Mouse (Mus musculus) liver, embryonic 16.5 days (tissue): Measurements from ENCODE around the gene Galnt3. TPM values are rescaled to one million over a fixed set of nuclear protein-coding genes. Genes with fewer than 3 reads are reported as not detected.

Experiments used
- ATAC-seq: fragments of 200-750 bp; cut with Nextera tagmentation; 2 replicates; pipeline ENCODE4 v1.8.0; 2017; ENCODE audit warnings: low read depth, mild to moderate bottlenecking, moderate number of reproducible peaks, moderate library complexity
- H3K27ac ChIP-seq: fragments of 300-500 bp; sonication (generic); 2 replicates; pipeline ENCODE4 v1.5.1; 2014; ENCODE audit warnings: mild to moderate bottlenecking, low read length
- H3K27me3 ChIP-seq: fragments of 300-500 bp; sonication (generic); 2 replicates; pipeline ENCODE4 v1.6.1; 2014; ENCODE audit warnings: low read depth, low read length, mixed read lengths; ENCODE audit not compliant: control insufficient read depth, insufficient read depth
- H3K36me3 ChIP-seq: fragments of 300-500 bp; sonication (generic); 2 replicates; pipeline ENCODE4 v1.6.1; 2014; ENCODE audit warnings: mild to moderate bottlenecking; ENCODE audit not compliant: control insufficient read depth, insufficient read depth
- H3K4me1 ChIP-seq: fragments of 300-500 bp; sonication (generic); 2 replicates; pipeline ENCODE4 v1.6.1; 2014; ENCODE audit warnings: low read depth, low read length, mixed read lengths; ENCODE audit not compliant: control insufficient read depth
- H3K4me2 ChIP-seq: fragments of 300-500 bp; sonication (generic); 2 replicates; pipeline ENCODE4 v1.6.1; 2014; ENCODE audit warnings: low read depth, low read length, mixed read lengths
- H3K4me3 ChIP-seq: fragments of 300-500 bp; sonication (generic); 2 replicates; pipeline ENCODE4 v1.5.1; 2014; ENCODE audit warnings: low read depth, mild to moderate bottlenecking, low read length
- H3K9ac ChIP-seq: fragments of 300-500 bp; sonication (generic); 2 replicates; pipeline ENCODE4 v1.6.1; 2014; ENCODE audit warnings: low read depth, low read length
- H3K9me3 ChIP-seq: fragments of 300-500 bp; sonication (generic); replicated peaks from 2 replicates; pipeline ENCODE4 v1.6.1; 2016; ENCODE audit warnings: low read length; ENCODE audit not compliant: control insufficient read depth
- WGBS: fragments of 180-500 bp; shearing (Covaris S2); extraction: QIAGEN DNeasy Blood & Tissue Kit; methylation state at CpG from one replicate; pipeline ENCODE4 v1.1.7; 2014; ENCODE audit not compliant: insufficient replicate concordance; 5-methylcytosine and 5-hydroxymethylcytosine counted together
- polyA plus RNA-seq: library from polyadenylated mRNA; unstranded; fragments of >200 nt; fragmentation: Nextera tagmentation; extraction: Ambion mirVana; gene quantifications from 2 replicates; pipeline ENCODE4 v1.2.1, GENCODE M21; 2015

Galnt3 gene
- polyA plus RNA-seq, 1 experiment from 2014 or later = 0.74 TPM

GRCm38 (mm10) chr2:66146473-66146872, 21.7 kb upstream of the Galnt3 start:
- ATAC-seq = no peak
- Histone ChIP-seq H3K27me3 (no peaks in the 10 kb centered on the region), H3K27ac (no peak overlapping the region), H3K36me3 (no peaks in the 10 kb centered on the region), H3K4me1 (no peaks in the 10 kb centered on the region), H3K4me2 (no peak overlapping the region), H3K9me3 (no peaks in the 10 kb centered on the region), H3K9ac (no peak overlapping the region), H3K4me3 (no peak overlapping the region)
- 59% methylated on average over 4 of the region's 4 CpGs for whole genome bisulfite sequencing

GRCm38 (mm10) chr2:66144770-66145169, 20.0 kb upstream of the Galnt3 start:
- 19% methylated on average over 5 of the region's 5 CpGs for WGBS
- H3K36me3 ChIP-seq = no peaks in the 10 kb centered on the region
- no peaks in the 10 kb centered on the region for H3K27me3 ChIP-seq
- H3K9ac ChIP-seq = no peak overlapping the region
- no peaks in the 10 kb centered on the region for H3K4me1 ChIP-seq
- H3K4me3 ChIP-seq = no peak overlapping the region
- H3K27ac ChIP-seq = no peak overlapping the region
- ATAC-seq = no peak
- no peaks in the 10 kb centered on the region for H3K9me3 ChIP-seq
- H3K4me2 ChIP-seq = no peak overlapping the region

- H3K27ac ChIP-seq = no peak overlapping the region
- H3K36me3 ChIP-seq = no peaks in the 10 kb centered on the region
- no peak overlapping the region for H3K4me2 ChIP-seq
- WGBS = 70% methylated on average over 4 of the region's 4 CpGs
- no peak for ATAC-seq
- no peaks in the 10 kb centered on the region for H3K4me1 ChIP-seq
- no peak overlapping the region for H3K9ac ChIP-seq
- no peak overlapping the region for H3K4me3 ChIP-seq
- no peaks in the 10 kb centered on the region for H3K27me3 ChIP-seq
- no peaks in the 10 kb centered on the region for H3K9me3 ChIP-seq
Observed at GRCm38 (mm10) chr2:66143284-66143683, 18.5 kb upstream of the Galnt3 start.

- ATAC-seq = no peak
- no peaks in the 10 kb centered on the region for H3K36me3 ChIP-seq
- no peaks in the 10 kb centered on the region for H3K27me3 ChIP-seq
- WGBS = 56% methylated on average over 2 of the region's 2 CpGs
- no peak overlapping the region for H3K4me2 ChIP-seq
- H3K4me3 ChIP-seq = no peak overlapping the region
- no peaks in the 10 kb centered on the region for H3K9me3 ChIP-seq
- no peak overlapping the region for H3K27ac ChIP-seq
- no peaks in the 10 kb centered on the region for H3K4me1 ChIP-seq
- H3K9ac ChIP-seq = no peak overlapping the region
Observed at GRCm38 (mm10) chr2:66142711-66143110, 17.9 kb upstream of the Galnt3 start.

- no peak overlapping the region for H3K4me3 ChIP-seq
Observed at GRCm38 (mm10) chr2:66142268-66142667, 17.5 kb upstream of the Galnt3 start.

GRCm38 (mm10) chr2:66140246-66140645, 15.5 kb upstream of the Galnt3 start:
- ATAC-seq = no peak
- Histone ChIP-seq H3K4me3 (no peak overlapping the region), H3K4me2 (no peak overlapping the region), H3K9me3 (no peaks in the 10 kb centered on the region), H3K27ac (no peak overlapping the region), H3K27me3 (no peaks in the 10 kb centered on the region), H3K9ac (no peak overlapping the region), H3K4me1 (no peaks in the 10 kb centered on the region), H3K36me3 (no peaks in the 10 kb centered on the region)
- 52% methylated on average over 4 of the region's 4 CpGs for WGBS

More at GRCm38 (mm10) chr2:66142268-66142667, 17.5 kb upstream of the Galnt3 start:
- no peak overlapping the region for H3K27ac ChIP-seq
- 52% methylated on average over 2 of the region's 2 CpGs for WGBS
- H3K4me2 ChIP-seq = no peak overlapping the region
- no peaks in the 10 kb centered on the region for H3K4me1 ChIP-seq
- H3K27me3 ChIP-seq = no peaks in the 10 kb centered on the region
- no peaks in the 10 kb centered on the region for H3K36me3 ChIP-seq
- no peaks in the 10 kb centered on the region for H3K9me3 ChIP-seq
- ATAC-seq = no peak
- H3K9ac ChIP-seq = no peak overlapping the region

GRCm38 (mm10) chr2:66131862-66132544, 7.2 kb upstream of the Galnt3 start:
- 38% methylated on average over 8 of the region's 8 CpGs for WGBS
- Histone ChIP-seq H3K9me3 (no peaks in the 10 kb centered on the region), H3K27me3 (no peaks in the 10 kb centered on the region), H3K9ac (no peak overlapping the region), H3K36me3 (no peaks in the 10 kb centered on the region), H3K4me3 (no peak overlapping the region), H3K4me1 (no peaks in the 10 kb centered on the region), H3K27ac (no peak overlapping the region), H3K4me2 (no peak overlapping the region)
- ATAC-seq = no peak

- Histone ChIP-seq H3K4me3 (no peak overlapping the region), H3K9me3 (no peaks in the 10 kb centered on the region), H3K27me3 (peaks cover 14% of the 10 kb centered on the region), H3K27ac (no peak overlapping the region), H3K9ac (no peak overlapping the region), H3K4me2 (no peak overlapping the region), H3K36me3 (no peaks in the 10 kb centered on the region), H3K4me1 (no peaks in the 10 kb centered on the region)
- ATAC-seq = no peak
- WGBS = 75% methylated on average over 2 of the region's 2 CpGs
Observed at GRCm38 (mm10) chr2:66128941-66129340, 4.1 kb upstream of the Galnt3 start.

- no peaks in the 10 kb centered on the region for H3K4me1 ChIP-seq
- no peak overlapping the region for H3K4me3 ChIP-seq
- no peak overlapping the region for H3K4me2 ChIP-seq
- no peak for ATAC-seq
- no peak overlapping the region for H3K27ac ChIP-seq
- H3K9me3 ChIP-seq = no peaks in the 10 kb centered on the region
- no peaks in the 10 kb centered on the region for H3K36me3 ChIP-seq
- H3K9ac ChIP-seq = no peak overlapping the region
- H3K27me3 ChIP-seq = peaks cover 22% of the 10 kb centered on the region
- 65% methylated on average over 1 of the region's 1 CpGs for WGBS
Observed at GRCm38 (mm10) chr2:66127541-66127940, 2.7 kb upstream of the Galnt3 start.
